Mouse (Mus musculus) layer of hippocampus, adult 2 months (tissue): ENCODE results near the gene Gm17359. TPM values are rescaled to one million over a fixed set of nuclear protein-coding genes. Genes with fewer than 3 reads are reported as not detected.
"Not testable (repeated sequence)": the region's sequence is repeated elsewhere in the genome, so short reads cannot be mapped to it uniquely, and the experiment has no call there.

ENCODE experiments used
- DNase-seq, 2 experiments: peaks; one replicate each; pipeline ENCODE4 v3.0.0; 2022; ENCODE audit warnings: low spot score in 2 of 2
- H3K27ac ChIP-seq: fragments of 200-600 bp; 2 replicates; pipeline ENCODE4 v1.8.1; 2022
- H3K4me3 ChIP-seq: fragments of 200-600 bp; 2 replicates; pipeline ENCODE4 v1.8.1; 2022; ENCODE audit warnings: mild to moderate bottlenecking
- CTCF ChIP-seq: fragments of 200-600 bp; conservative IDR thresholded peaks from 2 replicates; pipeline ENCODE4 v1.8.1; 2022; ENCODE audit warnings: antibody characterized with exemption, mild to moderate bottlenecking, moderate library complexity
- total RNA-seq, 2 experiments: library from RNA; stranded (reverse); gene quantifications; 2 replicates each; pipeline ENCODE4 v1.2.3; 2021

Gm17359 gene
- total RNA-seq, 2 experiments from 2014 or later: not detected

DNA sequence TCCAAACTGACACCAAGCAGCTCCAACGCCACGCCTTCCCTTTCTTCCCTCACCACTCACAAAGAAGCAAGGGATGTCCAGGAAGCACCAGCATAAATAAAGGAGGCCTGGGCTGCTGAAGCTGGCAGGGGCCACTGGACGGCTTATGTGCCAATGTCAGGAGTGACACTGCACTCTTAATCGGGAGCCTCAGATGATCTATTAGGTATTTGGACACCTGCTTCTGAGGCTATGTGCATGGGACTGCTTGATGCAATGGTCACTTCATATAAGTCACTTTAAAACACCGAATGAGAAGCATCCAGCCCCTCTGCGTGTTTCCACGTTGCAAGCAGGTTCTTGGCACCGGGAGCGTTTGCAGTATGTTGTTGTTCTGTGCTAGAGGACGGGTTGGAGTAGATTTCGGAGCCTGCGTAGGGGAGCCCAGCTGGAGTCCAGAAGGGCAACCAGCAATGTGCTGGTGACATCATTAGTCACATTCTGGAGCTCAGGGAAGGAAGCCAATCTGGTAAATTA lies 104.6 kb downstream of the Gm17359 start:
- peak; percentile 81 to 89 for DNase-seq
- Histone ChIP-seq H3K4me3 (peak overlapping the region; percentile 2; the same call in 1 of the 2 replicates), H3K27ac (peak overlapping the region; percentile 94)
- TF ChIP-seq CTCF: no peak

- DNase-seq: no peak
- Histone ChIP-seq H3K27ac (no peak overlapping the region), H3K4me3 (no peak overlapping the region)
- TF ChIP-seq CTCF: peak; percentile 28
Measured at GRCm38 (mm10) chr3:79443850-79444249, 107.4 kb downstream of the Gm17359 start.

- no peak overlapping the region for H3K4me3 ChIP-seq
- H3K27ac ChIP-seq: peak overlapping the region; percentile 4; the same call in 1 of the 2 replicates
- TF ChIP-seq CTCF: no peak
- no peak for DNase-seq
Measured at GRCm38 (mm10) chr3:79445041-79445440, 108.6 kb downstream of the Gm17359 start.

- no peak for DNase-seq
- Histone ChIP-seq H3K27ac (no peak overlapping the region), H3K4me3 (no peak overlapping the region)
- TF ChIP-seq CTCF: peak; percentile 40
Measured at GRCm38 (mm10) chr3:79446124-79446523, 109.7 kb downstream of the Gm17359 start.

DNA sequence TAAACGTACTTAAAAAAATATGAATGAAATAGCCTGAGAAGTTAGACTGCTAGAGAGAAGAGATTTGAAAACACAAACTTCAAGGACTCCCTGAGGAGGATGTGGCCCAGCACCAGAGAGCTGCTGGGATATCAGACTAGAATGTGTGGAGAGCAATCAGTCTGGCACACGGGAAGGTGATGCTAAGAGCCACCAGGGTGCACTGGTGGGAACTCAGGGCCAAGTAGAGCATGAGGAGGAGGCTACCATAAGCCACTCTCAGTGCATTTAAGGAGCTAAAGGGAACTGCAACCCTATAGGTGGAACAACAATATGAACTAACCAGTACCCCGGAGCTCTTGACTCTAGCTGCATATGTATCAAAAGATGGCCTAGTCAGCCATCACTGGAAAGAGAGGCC lies 110.2 kb downstream of the Gm17359 start:
- H3K27ac ChIP-seq, DNase-seq, H3K4me3 ChIP-seq: not testable (repeated sequence)

GRCm38 (mm10) chr3:79448421-79448820 lies 112.0 kb downstream of the Gm17359 start:
- H3K27ac ChIP-seq: peak overlapping the region; percentile 33; the same call in 1 of the 2 replicates
- no peak for TF ChIP-seq CTCF
- DNase-seq: no peak
- H3K4me3 ChIP-seq: no peak overlapping the region

DNA sequence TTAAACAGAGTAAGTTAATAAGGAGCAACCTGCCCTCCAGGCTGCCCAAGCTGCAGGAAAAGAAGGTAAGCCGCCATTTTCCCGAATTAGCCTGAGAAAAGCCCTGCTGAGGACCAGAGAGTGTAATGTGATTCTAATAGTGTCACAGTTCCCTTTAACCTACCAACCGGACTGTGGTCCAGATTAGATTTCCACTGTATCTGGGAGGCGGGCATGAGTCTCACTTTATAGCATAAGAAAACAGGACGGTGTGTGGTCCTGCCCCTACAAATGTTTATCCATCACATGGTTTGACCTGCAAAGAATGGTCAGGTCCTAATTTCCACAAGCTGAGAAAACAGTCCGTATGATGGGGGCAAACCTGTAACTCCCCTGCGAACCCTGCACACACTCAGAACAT lies 112.9 kb downstream of the Gm17359 start:
- no peak for TF ChIP-seq CTCF
- H3K4me3 ChIP-seq: no peak overlapping the region
- no peak for DNase-seq
- H3K27ac ChIP-seq: no peak overlapping the region

- TF ChIP-seq CTCF: no peak
- DNase-seq: no peak
- Histone ChIP-seq H3K4me3 (no peak overlapping the region), H3K27ac (no peak overlapping the region)
Measured at GRCm38 (mm10) chr3:79452696-79453263, 116.3 kb downstream of the Gm17359 start.

DNA sequence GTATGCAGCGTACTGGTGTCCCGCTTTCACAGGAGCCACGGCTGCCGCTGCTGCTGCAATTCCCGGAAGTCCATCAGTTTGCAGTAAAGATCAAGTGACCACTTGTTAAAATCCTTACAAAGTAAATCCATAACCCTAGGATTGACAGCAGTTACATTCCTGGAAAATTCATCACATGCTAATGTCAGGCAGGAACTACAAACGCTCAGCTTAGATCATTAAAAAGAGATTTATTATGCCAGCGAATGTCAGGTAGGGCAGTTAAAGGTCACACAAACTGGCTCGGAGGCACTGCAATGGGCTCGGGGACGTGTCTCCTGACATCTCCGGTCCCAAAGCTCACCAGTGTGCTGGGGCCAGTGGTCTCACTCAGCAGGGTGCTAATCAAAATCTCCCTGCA lies 119.3 kb downstream of the Gm17359 start:
- TF ChIP-seq CTCF: no peak
- H3K4me3 ChIP-seq: no peak overlapping the region
- DNase-seq: no peak
- no peak overlapping the region for H3K27ac ChIP-seq

DNA sequence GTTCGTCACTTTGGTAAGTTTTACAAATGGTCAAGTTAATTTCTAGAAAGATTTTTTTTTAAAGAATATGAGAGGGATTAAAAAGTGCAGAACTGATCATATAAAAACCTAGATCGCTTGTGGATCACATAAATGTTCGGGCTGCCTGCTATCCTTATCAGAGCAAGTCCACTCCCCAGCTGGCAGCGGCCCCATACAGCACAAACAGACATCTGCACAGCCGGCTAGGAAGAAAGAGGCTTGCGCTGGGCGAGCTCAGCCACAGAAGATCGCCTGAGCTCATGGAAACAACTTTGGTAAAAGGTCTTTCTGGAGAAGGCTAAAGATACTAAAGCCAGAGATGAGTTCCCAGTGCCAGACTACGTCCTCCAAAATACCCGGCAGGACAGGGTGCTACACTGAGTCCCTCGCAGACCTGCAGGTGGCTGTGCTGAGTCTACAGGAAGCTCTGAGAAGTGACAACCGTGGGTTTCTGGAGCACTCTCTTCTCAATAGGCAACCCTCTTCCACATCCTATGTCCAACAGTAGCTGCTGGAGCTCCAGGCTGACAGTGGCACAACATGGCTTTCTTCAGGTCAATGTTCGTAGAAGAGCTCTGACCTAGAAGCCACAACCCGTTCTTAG lies 122.3 kb downstream of the Gm17359 start:
- no peak overlapping the region for H3K27ac ChIP-seq
- 0 out of 2 replicates have a peak, but pooled peaks have one; percentile 9 for TF ChIP-seq CTCF
- no peak overlapping the region for H3K4me3 ChIP-seq
- DNase-seq: no peak

- TF ChIP-seq CTCF: no peak
- Histone ChIP-seq H3K4me3 (no peak overlapping the region), H3K27ac (peak overlapping the region; percentile 85)
- DNase-seq: peak in 1 of 2 experiments; percentile 47
Measured at GRCm38 (mm10) chr3:79469440-79469839, 133.0 kb downstream of the Gm17359 start.

DNA sequence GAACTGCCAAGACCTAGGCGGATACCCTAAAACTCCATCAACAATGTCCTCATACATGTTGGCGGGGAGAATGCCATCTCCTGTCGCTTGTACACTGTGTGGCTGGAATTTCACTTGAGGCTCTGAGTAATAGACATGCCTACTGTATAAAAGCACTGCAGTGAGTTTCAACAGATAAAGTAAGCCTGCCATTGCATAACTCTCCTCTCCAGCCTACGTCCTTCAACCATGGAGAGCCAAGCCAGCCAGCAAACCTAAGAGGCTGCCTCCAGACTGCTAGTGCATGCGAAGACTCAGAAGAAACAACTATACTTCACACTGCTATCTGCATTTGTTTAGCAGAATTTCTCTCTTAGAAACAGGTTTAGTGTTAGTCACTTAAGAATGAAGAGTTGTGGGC lies 135.9 kb downstream of the Gm17359 start:
- Histone ChIP-seq H3K4me3 (no peak overlapping the region), H3K27ac (peak overlapping the region; percentile 80; the same call in 1 of the 2 replicates)
- no peak for DNase-seq
- TF ChIP-seq CTCF: no peak

GRCm38 (mm10) chr3:79474911-79475310 lies 138.4 kb downstream of the Gm17359 start:
- DNase-seq: peak; percentile 40 to 75
- H3K4me3 ChIP-seq: no peak overlapping the region

GRCm38 (mm10) chr3:79475980-79476379 lies 139.5 kb downstream of the Gm17359 start:
- no peak for DNase-seq
- no peak overlapping the region for H3K4me3 ChIP-seq
- no peak for TF ChIP-seq CTCF
- H3K27ac ChIP-seq: peak overlapping the region; percentile 80

More at GRCm38 (mm10) chr3:79474911-79475310, 138.4 kb downstream of the Gm17359 start:
- TF ChIP-seq CTCF: no peak
- peak overlapping the region; percentile 80 for H3K27ac ChIP-seq
